Mouse (Mus musculus): ENCODE measurements around the gene Flt4.

DNA sequence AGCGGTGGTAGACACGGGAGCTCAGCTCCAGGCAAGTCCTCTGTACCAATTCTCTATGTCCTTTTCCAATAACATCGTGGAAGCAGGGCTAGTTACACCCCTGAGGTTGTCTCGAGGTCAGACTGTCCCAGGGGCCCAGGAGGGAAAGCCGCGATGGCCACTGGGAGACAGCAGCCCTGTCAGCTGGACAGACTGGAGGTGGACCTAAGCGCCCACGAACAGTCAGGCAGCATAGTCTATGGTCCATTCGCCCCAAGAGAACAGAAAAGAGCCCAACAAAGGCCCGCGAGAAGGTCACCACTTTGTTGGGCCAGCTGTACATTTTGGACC is 44.0 kb downstream of the Flt4 start:
- TF ChIP-seq CTCF (IDR thresholded peaks at IDR 0.05; ENCODE audit: low read depth, low read length) (no peak), EP300 (IDR thresholded peaks at IDR 0.05; ENCODE audit: insufficient read depth, low read depth, low read length) (no peak)

Measured in ES-Bruce4 (cell line).